Mouse (Mus musculus) forelimb bud, embryonic 11.5 days (tissue): ENCODE measurements around the gene Arhgap15.
"Not testable (repeated sequence)": the region's sequence is repeated elsewhere in the genome, so short reads cannot be mapped to it uniquely, and the experiment has no call there.

Experiments
- DNase-seq: peaks from one replicate; pipeline ENCODE4 v3.0.0-alpha.2; 2012; ENCODE audit warnings: low read depth, low spot score

The Arhgap15 gene

GRCm38 (mm10) chr2:43748287-43748983 lies at the start of gene Arhgap15:
Arhgap15 (plus strand) TSS chr2:43748824.
- no peak for DNase-seq

- DNase-seq: no peak
Measured at GRCm38 (mm10) chr2:43712611-43713138, 35.9 kb upstream of the Arhgap15 start.

GRCm38 (mm10) chr2:43722446-43723103 lies 26.0 kb upstream of the Arhgap15 start:
- peak; percentile 81 for DNase-seq

- no peak for DNase-seq
Measured at GRCm38 (mm10) chr2:43723104-43723541, 25.5 kb upstream of the Arhgap15 start.

- DNase-seq: no peak
Measured at GRCm38 (mm10) chr2:43727181-43727580, 21.4 kb upstream of the Arhgap15 start.

GRCm38 (mm10) chr2:43727693-43728092 lies 20.9 kb upstream of the Arhgap15 start:
- no peak for DNase-seq

- no peak for DNase-seq
Measured at GRCm38 (mm10) chr2:43728831-43729230, 19.8 kb upstream of the Arhgap15 start.

GRCm38 (mm10) chr2:43732396-43732795 lies 16.2 kb upstream of the Arhgap15 start:
- DNase-seq: no peak

- not testable (repeated sequence) for DNase-seq
Measured at GRCm38 (mm10) chr2:43735071-43735470, 13.6 kb upstream of the Arhgap15 start.

GRCm38 (mm10) chr2:43737546-43737945 lies 11.1 kb upstream of the Arhgap15 start:
- no peak for DNase-seq

GRCm38 (mm10) chr2:43738562-43739112 lies 10.0 kb upstream of the Arhgap15 start:
- DNase-seq: no peak

GRCm38 (mm10) chr2:43739190-43739818 lies 9.3 kb upstream of the Arhgap15 start:
- DNase-seq: no peak

GRCm38 (mm10) chr2:43749321-43749720 lies 697 bp downstream of the Arhgap15 start:
- no peak for DNase-seq

- no peak for DNase-seq
Measured at GRCm38 (mm10) chr2:43755899-43756298, 7.3 kb downstream of the Arhgap15 start.

GRCm38 (mm10) chr2:43756626-43757025 lies 8.0 kb downstream of the Arhgap15 start:
- DNase-seq: no peak

- no peak for DNase-seq
Measured at GRCm38 (mm10) chr2:43761735-43762134, 13.1 kb downstream of the Arhgap15 start.

GRCm38 (mm10) chr2:43763279-43763678 lies 14.7 kb downstream of the Arhgap15 start:
- DNase-seq: no peak

- DNase-seq: no peak
Measured at GRCm38 (mm10) chr2:43764456-43764855, 15.8 kb downstream of the Arhgap15 start.

- no peak for DNase-seq
Measured at GRCm38 (mm10) chr2:43766200-43766599, 17.6 kb downstream of the Arhgap15 start.

GRCm38 (mm10) chr2:43769850-43770570 lies 21.4 kb downstream of the Arhgap15 start:
- DNase-seq: no peak

GRCm38 (mm10) chr2:43772640-43773039 lies 24.0 kb downstream of the Arhgap15 start:
- DNase-seq: no peak
